Mouse (Mus musculus) hindbrain, embryonic 13.5 days (tissue): ENCODE data around the gene Myo1f. TPM values are rescaled to one million over a fixed set of nuclear protein-coding genes. Genes with fewer than 3 reads are reported as not detected.
"Not testable (repeated sequence)": the region's sequence is repeated elsewhere in the genome, so short reads cannot be mapped to it uniquely, and the experiment has no call there.

Source experiments
- ATAC-seq: fragments of 200-750 bp; cut with Nextera tagmentation; 2 replicates; pipeline ENCODE4 v1.8.0; 2017; ENCODE audit warnings: moderate TSS enrichment; ENCODE audit not compliant: low FRiP score
- H3K27ac ChIP-seq: fragments of 300-500 bp; sonication (generic); 2 replicates; pipeline ENCODE4 v1.5.1; 2015; ENCODE audit warnings: inconsistent platforms, mild to moderate bottlenecking, moderate library complexity
- H3K27me3 ChIP-seq: fragments of 300-500 bp; sonication (generic); 2 replicates; pipeline ENCODE4 v1.6.1; 2015; ENCODE audit warnings: mild to moderate bottlenecking, inconsistent platforms
- H3K36me3 ChIP-seq: fragments of 300-500 bp; sonication (generic); 2 replicates; pipeline ENCODE4 v1.6.1; 2015; ENCODE audit warnings: mild to moderate bottlenecking, inconsistent platforms
- H3K4me1 ChIP-seq: fragments of 300-500 bp; sonication (generic); replicated peaks from 2 replicates; pipeline ENCODE4 v1.6.1; 2015; ENCODE audit warnings: inconsistent platforms
- H3K4me2 ChIP-seq: fragments of 300-500 bp; sonication (generic); 2 replicates; pipeline ENCODE4 v1.6.1; 2015; ENCODE audit warnings: inconsistent platforms, mild to moderate bottlenecking, moderate library complexity
- H3K4me3 ChIP-seq: fragments of 300-500 bp; sonication (generic); 2 replicates; pipeline ENCODE4 v1.5.1; 2015; ENCODE audit warnings: mild to moderate bottlenecking, inconsistent platforms
- H3K9ac ChIP-seq: fragments of 300-500 bp; sonication (generic); 2 replicates; pipeline ENCODE4 v1.6.1; 2015; ENCODE audit warnings: mild to moderate bottlenecking, inconsistent platforms
- H3K9me3 ChIP-seq: fragments of 300-500 bp; sonication (generic); 2 replicates; pipeline ENCODE4 v1.6.1; 2016; ENCODE audit warnings: inconsistent platforms
- WGBS: fragments of 180-500 bp; shearing (Covaris S2); methylation state at CpG from one replicate; pipeline ENCODE4 v1.1.7; 2015; 5-methylcytosine and 5-hydroxymethylcytosine counted together
- polyA plus RNA-seq: library from polyadenylated mRNA; unstranded; fragments of >200 nt; fragmentation: Nextera tagmentation; extraction: Ambion mirVana; gene quantifications from 2 replicates; pipeline ENCODE4 v1.2.1, GENCODE M21; 2015

Myo1f gene
- polyA plus RNA-seq, 1 experiment from 2014 or later: 2.4 TPM

DNA sequence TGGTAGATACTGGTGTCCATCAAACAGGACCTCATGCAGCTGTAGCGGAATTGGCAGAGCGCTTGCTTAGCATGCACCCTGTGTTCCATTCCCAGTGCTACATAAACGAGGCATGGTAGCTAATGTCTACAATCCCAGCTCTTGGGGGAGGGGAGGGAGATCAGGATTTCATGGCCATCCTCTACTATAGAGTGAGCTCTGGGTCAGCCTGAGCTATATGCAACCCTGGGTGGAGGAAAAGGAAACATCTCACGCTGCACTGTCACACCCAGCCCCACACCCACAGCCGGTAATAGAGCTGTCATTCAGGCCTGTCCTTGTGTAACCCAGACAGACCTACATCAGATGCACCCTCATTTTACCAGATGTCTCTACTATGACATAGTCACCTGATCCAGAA lies 43.0 kb downstream of the Myo1f start:
- no peak for ATAC-seq
- H3K27ac ChIP-seq: no peak overlapping the region
- no peaks in the 10 kb centered on the region for H3K36me3 ChIP-seq
- H3K27me3 ChIP-seq: no peaks in the 10 kb centered on the region
- H3K4me1 ChIP-seq: no peaks in the 10 kb centered on the region
- H3K4me3 ChIP-seq: no peak overlapping the region
- no peak overlapping the region for H3K4me2 ChIP-seq
- H3K9ac ChIP-seq: no peak overlapping the region
- peaks cover 4% of the 10 kb centered on the region; the same call in 1 of the 2 replicates for H3K9me3 ChIP-seq
- WGBS: 92% methylated on average over 5 of the region's 5 CpGs

DNA sequence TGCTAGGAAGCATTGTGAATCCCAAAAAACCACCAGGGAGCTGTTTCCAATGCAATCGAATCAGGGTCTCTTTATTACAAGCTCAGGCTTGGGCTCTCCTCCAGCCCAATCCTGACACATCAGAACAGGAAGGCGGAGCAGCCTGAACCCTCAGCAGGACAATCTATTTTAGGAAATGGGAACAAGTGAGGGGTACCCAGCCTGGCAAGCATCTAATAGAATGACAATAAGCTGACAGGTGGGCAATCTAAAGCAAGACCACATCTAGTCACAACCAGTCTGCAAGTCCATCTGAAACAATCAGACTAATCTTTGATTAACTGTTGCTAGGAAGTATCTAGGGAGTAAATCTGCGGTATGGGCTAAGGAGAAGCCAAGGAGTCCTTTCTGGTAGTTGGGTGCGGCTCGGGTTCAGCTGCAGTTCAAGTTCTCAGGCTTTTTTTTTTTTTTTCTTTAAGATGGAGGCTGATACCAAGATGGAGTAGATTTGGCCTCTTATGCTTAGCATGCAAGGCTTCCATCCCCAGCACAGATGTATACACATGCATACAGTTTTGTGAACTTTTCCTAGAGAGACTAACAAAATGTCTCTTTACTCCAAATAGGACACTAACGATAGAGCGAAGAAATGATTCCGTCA lies 44.4 kb downstream of the Myo1f start:
- WGBS: 94% methylated on average over 8 of the region's 8 CpGs
- no peaks in the 10 kb centered on the region for H3K27me3 ChIP-seq
- no peak overlapping the region for H3K4me2 ChIP-seq
- H3K4me3 ChIP-seq: no peak overlapping the region
- no peak overlapping the region for H3K27ac ChIP-seq
- H3K9me3 ChIP-seq: peaks cover 4% of the 10 kb centered on the region; the same call in 1 of the 2 replicates
- no peak overlapping the region for H3K9ac ChIP-seq
- ATAC-seq: no peak
- no peaks in the 10 kb centered on the region for H3K4me1 ChIP-seq
- no peaks in the 10 kb centered on the region for H3K36me3 ChIP-seq

DNA sequence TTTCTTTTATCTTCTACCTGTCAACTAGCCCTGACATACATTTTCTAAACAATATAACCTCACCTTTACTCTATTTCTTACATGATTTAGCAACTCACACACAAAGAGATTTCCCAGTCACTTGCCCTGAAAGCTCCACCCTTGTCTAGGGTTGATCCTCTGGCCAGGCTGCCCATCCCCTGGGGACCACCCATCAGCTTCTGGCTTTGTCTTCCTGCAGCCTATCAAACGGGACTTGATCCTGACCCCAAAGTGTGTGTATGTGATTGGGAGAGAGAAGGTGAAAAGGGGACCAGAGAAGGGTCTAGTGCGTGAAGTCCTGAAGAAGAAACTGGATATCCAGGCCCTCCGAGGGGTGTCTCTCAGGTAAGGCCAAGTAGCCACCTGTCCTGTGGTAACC lies 45.3 kb downstream of the Myo1f start:
- ATAC-seq: no peak
- Histone ChIP-seq H3K4me3 (no peak overlapping the region), H3K9ac (no peak overlapping the region), H3K27me3 (no peaks in the 10 kb centered on the region), H3K27ac (no peak overlapping the region), H3K4me1 (no peaks in the 10 kb centered on the region), H3K36me3 (no peaks in the 10 kb centered on the region), H3K9me3 (peaks cover 4% of the 10 kb centered on the region; the same call in 1 of the 2 replicates), H3K4me2 (no peak overlapping the region)
- WGBS: 76% methylated on average over 3 of the region's 3 CpGs

DNA sequence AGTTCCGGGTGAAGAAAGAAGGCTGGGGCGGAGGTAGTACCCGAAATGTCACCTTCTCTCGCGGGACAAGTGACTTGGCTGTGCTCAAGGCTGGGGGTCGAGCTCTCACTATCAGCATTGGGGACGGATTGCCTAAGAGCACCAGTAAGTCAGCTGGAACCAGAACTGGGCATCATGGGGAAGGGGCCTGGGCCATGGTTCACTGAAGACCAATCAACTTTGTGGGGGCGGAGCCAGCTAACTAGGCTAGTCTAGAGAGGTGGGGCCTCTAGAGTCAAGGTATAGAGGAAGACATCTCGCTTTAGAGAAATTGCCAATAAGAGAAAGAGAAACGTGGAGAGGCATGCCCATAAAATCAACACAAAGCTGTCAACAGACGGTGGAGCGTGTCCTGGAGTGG lies 46.4 kb downstream of the Myo1f start:
- no peak overlapping the region for H3K4me2 ChIP-seq
- no peaks in the 10 kb centered on the region for H3K36me3 ChIP-seq
- H3K9ac ChIP-seq: no peak overlapping the region
- ATAC-seq: no peak
- H3K4me3 ChIP-seq: no peak overlapping the region
- H3K27ac ChIP-seq: no peak overlapping the region
- H3K27me3 ChIP-seq: no peaks in the 10 kb centered on the region
- H3K4me1 ChIP-seq: no peaks in the 10 kb centered on the region
- peaks cover 4% of the 10 kb centered on the region; the same call in 1 of the 2 replicates for H3K9me3 ChIP-seq
- 88% methylated on average over 12 of the region's 12 CpGs for WGBS

DNA sequence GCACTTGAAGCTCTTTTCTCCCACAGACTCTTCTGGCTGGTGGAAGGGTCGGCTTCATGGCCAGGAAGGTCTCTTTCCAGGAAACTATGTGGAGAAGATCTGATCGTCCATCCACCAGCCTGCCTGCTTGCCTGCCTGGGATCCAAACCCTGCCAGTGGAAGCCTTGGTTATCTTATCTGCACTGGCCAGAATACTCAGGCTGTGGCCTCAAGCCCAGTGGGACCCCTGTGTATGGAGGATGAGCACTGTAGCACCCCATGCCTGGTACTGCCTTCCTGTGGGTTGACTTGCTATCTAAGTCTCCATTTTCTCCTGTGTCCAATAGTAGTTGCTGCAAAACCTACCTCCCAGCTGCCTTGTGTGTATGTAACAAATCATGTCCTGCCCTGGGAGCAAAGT lies 51.8 kb downstream of the Myo1f start:
- no peak for ATAC-seq
- Histone ChIP-seq H3K4me3 (no peak overlapping the region), H3K9me3 (no peaks in the 10 kb centered on the region), H3K36me3 (no peaks in the 10 kb centered on the region), H3K27ac (no peak overlapping the region), H3K4me1 (no peaks in the 10 kb centered on the region), H3K9ac (no peak overlapping the region), H3K27me3 (no peaks in the 10 kb centered on the region), H3K4me2 (no peak overlapping the region)
- WGBS: 92% methylated on average over 2 of the region's 2 CpGs

DNA sequence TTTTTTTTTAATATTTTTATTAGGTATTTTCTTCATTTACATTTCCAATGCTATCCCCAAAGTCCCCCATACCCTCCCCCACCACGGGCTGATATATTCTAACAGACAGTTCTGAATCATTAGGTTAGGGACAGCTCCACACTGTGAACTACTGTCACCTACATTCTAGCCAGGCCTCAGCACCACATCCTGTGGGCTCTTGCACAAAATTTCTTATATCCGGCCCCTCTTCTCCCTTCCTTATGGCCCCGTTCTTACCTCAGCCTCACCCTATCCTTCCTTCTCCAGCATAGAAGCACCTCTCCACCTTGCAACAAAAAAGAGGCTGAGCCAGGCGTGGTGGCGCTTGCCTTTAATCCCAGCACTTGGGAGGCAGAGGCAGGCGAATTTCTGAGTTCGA lies 55.0 kb downstream of the Myo1f start:
- Histone ChIP-seq H3K27ac (no peak overlapping the region), H3K9ac (no peak overlapping the region), H3K4me3 (no peak overlapping the region), H3K9me3 (no peaks in the 10 kb centered on the region), H3K4me1 (no peaks in the 10 kb centered on the region), H3K4me2 (no peak overlapping the region), H3K27me3 (no peaks in the 10 kb centered on the region), H3K36me3 (no peaks in the 10 kb centered on the region)
- no peak for ATAC-seq
- WGBS: 85% methylated on average over 7 of the region's 7 CpGs

DNA sequence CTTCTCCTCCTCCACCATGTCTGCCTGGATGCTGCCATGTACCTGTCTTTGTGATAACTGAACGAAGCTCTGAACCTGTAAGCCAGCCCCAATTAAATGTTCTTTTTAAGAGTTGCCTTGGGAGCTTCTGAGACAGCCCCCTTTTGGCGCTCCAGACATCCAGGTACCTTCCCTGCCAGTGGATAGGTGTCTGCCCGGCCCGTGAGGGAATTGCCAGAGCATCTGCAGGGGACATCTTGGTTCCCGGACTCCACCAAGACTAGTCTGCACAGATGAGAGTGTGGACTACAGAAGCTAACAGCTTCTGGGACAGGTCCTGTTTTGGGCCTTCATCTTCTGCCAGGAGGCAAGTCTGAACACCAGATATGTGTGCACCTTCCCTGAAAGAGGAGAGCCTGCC lies 58.2 kb downstream of the Myo1f start:
- H3K27ac ChIP-seq, H3K4me1 ChIP-seq, H3K27me3 ChIP-seq, H3K9ac ChIP-seq, H3K9me3 ChIP-seq, H3K4me2 ChIP-seq, H3K4me3 ChIP-seq, H3K36me3 ChIP-seq, ATAC-seq: not testable (repeated sequence)
- WGBS: 89% methylated on average over 5 of the region's 5 CpGs

DNA sequence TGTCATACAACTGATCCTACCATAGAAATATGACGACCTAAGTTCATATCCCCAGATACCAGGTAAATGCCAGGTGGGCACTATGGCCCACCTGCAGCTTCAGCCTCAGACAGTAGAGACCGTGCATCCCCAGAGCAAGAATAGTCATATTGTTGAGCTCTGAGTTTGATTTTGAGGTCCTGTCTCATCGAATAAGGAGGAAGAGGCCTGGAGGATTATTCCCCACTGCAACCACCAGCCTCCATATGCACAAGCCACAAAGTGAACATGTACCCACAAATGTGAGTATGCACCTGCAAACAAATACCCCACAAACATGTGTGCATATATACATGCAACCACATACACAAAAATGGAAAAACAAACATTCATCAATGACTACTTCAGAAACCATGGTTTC lies 71.8 kb downstream of the Myo1f start:
- peaks cover 18% of the 10 kb centered on the region for H3K36me3 ChIP-seq
- no peaks in the 10 kb centered on the region for H3K27me3 ChIP-seq
- ATAC-seq: no peak
- peaks cover 34% of the 10 kb centered on the region for H3K4me1 ChIP-seq
- no peak overlapping the region for H3K4me2 ChIP-seq
- WGBS: 98% methylated on average over 3 of the region's 3 CpGs
- no peak overlapping the region for H3K4me3 ChIP-seq
- H3K9me3 ChIP-seq: no peaks in the 10 kb centered on the region
- H3K27ac ChIP-seq: no peak overlapping the region
- no peak overlapping the region for H3K9ac ChIP-seq

DNA sequence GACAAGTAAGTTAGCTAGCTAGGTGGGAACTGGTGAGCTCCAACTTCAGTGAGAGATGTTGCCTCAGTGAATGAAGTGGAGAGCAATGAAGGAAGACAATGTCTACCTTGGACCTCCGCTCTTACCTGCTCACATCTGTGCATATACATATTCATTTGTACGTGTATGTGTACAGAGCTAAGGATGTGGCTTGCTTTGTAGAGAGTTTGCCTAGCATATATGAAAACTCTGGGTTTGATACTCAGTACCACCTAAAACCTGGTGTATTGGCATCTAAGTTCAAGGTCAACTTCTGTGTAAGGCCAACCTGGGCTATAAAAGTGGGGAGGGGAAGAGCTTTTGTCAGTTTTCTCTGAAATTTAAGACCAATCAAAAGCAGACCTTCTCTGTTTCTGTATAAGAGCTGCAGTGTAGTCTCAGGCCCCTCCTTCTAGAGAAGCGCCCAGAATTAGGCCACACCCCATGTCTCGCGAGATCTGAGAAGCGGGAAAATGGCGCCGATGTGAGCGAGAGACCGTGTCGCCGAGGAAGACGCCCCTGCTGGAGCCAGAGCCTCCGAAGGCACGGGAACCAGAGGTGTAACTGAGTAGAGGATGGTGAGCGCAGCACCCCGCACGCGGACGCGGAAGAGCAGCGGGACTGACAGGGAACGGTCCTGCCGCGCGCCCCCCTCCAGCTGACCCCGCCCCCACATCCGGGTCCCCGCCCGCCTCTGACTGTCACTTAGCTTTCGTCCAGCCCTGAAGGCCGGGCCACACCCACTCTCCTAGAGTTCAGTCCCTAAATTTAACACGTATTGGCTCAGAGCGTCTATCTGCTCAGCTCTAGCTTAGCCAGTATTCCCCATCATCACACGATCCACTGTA lies 73.3 kb downstream of the Myo1f start, which contains the start of gene Zfp414:
Gene Zfp414, plus strand, starts transcription at position 470 of the 866 bp plus-strand sequence.
- H3K36me3 ChIP-seq: peaks cover 25% of the 10 kb centered on the region
- peak within 1 kb of the TSS; percentile 68 for H3K4me3 ChIP-seq
- H3K9me3 ChIP-seq: no peaks in the 10 kb centered on the region
- H3K9ac ChIP-seq: peak within 1 kb of the TSS; percentile 86
- H3K27me3 ChIP-seq: no peaks in the 10 kb centered on the region
- 3% methylated on average over 35 of the region's 35 CpGs for WGBS
- H3K4me1 ChIP-seq: peaks cover 34% of the 10 kb centered on the region
- peak within 1 kb of the TSS; percentile 99 for H3K27ac ChIP-seq
- H3K4me2 ChIP-seq: peak within 1 kb of the TSS; percentile 77
- peak; percentile 95 for ATAC-seq

DNA sequence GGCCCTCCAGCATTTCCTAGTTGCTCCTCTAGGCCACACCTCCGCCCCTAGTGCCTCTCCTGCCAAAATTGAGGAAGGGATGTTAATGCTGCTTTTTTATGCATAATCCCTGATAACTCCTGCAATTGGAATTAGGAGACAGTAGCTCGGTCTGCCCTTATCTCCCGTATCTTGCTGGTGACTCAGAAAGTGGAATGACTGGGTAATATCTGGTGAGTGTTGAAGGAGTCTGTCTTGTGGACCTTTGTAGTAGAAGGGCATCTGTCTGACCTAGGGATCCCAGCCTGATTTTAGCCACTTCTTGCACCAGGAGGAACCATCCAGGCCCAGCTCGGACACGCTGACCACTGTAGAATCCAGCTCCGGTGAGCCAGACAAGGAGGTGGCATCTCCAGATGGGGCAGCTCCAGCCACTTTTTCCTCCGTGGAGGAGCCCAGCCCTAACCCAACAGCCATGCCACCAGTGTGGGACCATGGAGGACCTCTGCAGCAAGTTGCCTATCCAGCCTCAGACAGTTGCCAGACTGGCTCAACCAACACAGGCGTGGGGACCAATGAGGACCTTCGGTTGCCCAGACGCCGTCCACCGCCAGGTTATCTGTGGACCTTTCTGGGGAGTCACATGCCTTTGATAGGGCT lies 74.1 kb downstream of the Myo1f start:
- peak overlapping the region; percentile 77 for H3K4me2 ChIP-seq
- H3K9me3 ChIP-seq: no peaks in the 10 kb centered on the region
- H3K27me3 ChIP-seq: no peaks in the 10 kb centered on the region
- peak overlapping the region; percentile 86 for H3K9ac ChIP-seq
- H3K27ac ChIP-seq: peak overlapping the region; percentile 99
- WGBS: 74% methylated on average over 12 of the region's 12 CpGs
- peak; percentile 18 for ATAC-seq
- peaks cover 34% of the 10 kb centered on the region for H3K4me1 ChIP-seq
- H3K4me3 ChIP-seq: peak overlapping the region; percentile 68
- H3K36me3 ChIP-seq: peaks cover 31% of the 10 kb centered on the region

DNA sequence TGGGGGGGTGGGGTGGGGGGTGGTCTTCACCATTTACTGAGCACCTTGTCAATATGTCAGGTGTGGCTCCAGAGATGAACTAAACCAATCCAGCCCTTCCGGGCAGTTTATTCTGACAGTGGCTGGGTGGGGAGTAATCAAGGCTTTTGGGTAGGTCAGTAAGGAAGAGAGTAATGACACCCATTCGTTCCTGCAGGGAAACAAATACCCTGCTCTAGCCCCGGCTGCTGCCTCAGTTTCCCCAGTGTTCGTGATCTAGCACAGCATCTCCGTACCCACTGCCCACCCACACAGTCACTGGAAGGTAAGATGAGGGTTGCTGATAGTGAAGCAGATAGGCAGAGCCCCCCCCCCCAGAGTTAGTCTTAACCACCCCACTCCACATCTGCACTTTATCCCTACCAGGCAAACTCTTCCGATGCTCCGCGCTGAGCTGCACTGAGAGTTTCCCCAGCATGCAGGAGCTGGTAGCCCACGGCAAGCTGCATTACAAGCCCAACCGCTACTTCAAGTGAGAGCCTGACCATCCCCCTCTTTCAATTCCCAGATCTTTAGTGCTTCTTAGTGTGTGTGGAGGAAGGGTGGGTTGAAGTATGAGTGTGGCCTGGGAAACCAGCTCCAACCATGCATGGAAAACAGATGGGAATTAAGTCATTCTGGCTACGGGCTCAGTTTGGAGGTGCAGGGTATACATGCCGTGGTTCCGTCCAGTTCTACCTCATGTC lies 74.8 kb downstream of the Myo1f start:
- Histone ChIP-seq H3K9me3 (no peaks in the 10 kb centered on the region), H3K4me1 (peaks cover 34% of the 10 kb centered on the region), H3K9ac (peak overlapping the region; percentile 49; the same call in 1 of the 2 replicates), H3K4me2 (peak overlapping the region; percentile 77), H3K36me3 (peaks cover 35% of the 10 kb centered on the region), H3K4me3 (no peak overlapping the region), H3K27me3 (no peaks in the 10 kb centered on the region), H3K27ac (no peak overlapping the region)
- 82% methylated on average over 13 of the region's 13 CpGs for WGBS
- no peak for ATAC-seq

DNA sequence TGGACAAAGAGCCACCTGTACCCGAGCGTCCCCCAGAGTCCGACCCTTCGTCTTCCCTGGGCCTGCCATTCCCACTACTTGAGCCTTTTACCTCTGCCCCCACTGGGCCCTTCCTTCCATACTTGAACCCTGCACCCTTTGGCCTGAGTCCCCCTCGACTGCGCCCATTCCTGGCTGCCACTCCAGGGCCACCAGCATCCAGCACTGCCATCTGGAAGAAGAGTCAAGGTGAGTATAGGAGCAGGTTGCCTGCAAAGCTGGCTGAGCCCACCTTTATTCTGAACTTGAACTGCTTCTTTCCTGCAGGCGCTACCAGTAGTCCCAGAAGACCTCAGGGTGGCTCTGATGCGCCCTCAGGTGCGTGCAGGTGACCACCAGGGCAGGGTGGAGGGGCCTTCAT lies 75.7 kb downstream of the Myo1f start:
- Histone ChIP-seq H3K4me3 (no peak overlapping the region), H3K4me2 (no peak overlapping the region), H3K27ac (0 out of 2 replicates have a peak overlapping the region, but pooled peaks have one; percentile 5), H3K9me3 (no peaks in the 10 kb centered on the region), H3K36me3 (peaks cover 40% of the 10 kb centered on the region), H3K4me1 (peaks cover 34% of the 10 kb centered on the region), H3K9ac (peak overlapping the region; percentile 24; the same call in 1 of the 2 replicates), H3K27me3 (no peaks in the 10 kb centered on the region)
- WGBS: 96% methylated on average over 9 of the region's 9 CpGs
- no peak for ATAC-seq
